Mouse (Mus musculus) MN1 (cell line): ENCODE data around the gene Atp6v0d1.
"Not testable (repeated sequence)": the region's sequence is repeated elsewhere in the genome, so short reads cannot be mapped to it uniquely, and the experiment has no call there.

Source experiments
- DNase-seq: peaks from one replicate; pipeline ENCODE4 v3.0.0-alpha.2; 2016; ENCODE audit warnings: low spot score

Atp6v0d1 gene

GRCm38 (mm10) chr8:105574741-105575140, 8.9 kb upstream of the Atp6v0d1 start:
- no peak for DNase-seq

- DNase-seq, result peak; percentile 75
Observed at GRCm38 (mm10) chr8:105573427-105573826, 7.6 kb upstream of the Atp6v0d1 start.

GRCm38 (mm10) chr8:105571810-105572209, 6.0 kb upstream of the Atp6v0d1 start:
- DNase-seq, result no peak

- DNase-seq, result peak; percentile 48
Observed at GRCm38 (mm10) chr8:105566703-105567595, 1.1 kb upstream of the Atp6v0d1 start.

- peak; percentile 58 for DNase-seq
Observed at GRCm38 (mm10) chr8:105565401-105565881, 406 bp downstream of the Atp6v0d1 start.

GRCm38 (mm10) chr8:105564573-105565229, 1.1 kb downstream of the Atp6v0d1 start:
- DNase-seq, result not testable (repeated sequence)

GRCm38 (mm10) chr8:105563871-105564270, 2.0 kb downstream of the Atp6v0d1 start:
- DNase-seq, result no peak

- no peak for DNase-seq
Observed at GRCm38 (mm10) chr8:105562863-105563262, 3.0 kb downstream of the Atp6v0d1 start.

- no peak for DNase-seq
Observed at GRCm38 (mm10) chr8:105555230-105555629, 10.6 kb downstream of the Atp6v0d1 start.

- DNase-seq, result peak; percentile 84
Observed at GRCm38 (mm10) chr8:105554087-105554486, 11.8 kb downstream of the Atp6v0d1 start.

GRCm38 (mm10) chr8:105552824-105553223, 13.0 kb downstream of the Atp6v0d1 start:
- DNase-seq, result no peak

GRCm38 (mm10) chr8:105552032-105552431, 13.8 kb downstream of the Atp6v0d1 start:
- no peak for DNase-seq

GRCm38 (mm10) chr8:105550083-105550482, 15.8 kb downstream of the Atp6v0d1 start:
- no peak for DNase-seq

- no peak for DNase-seq
Observed at GRCm38 (mm10) chr8:105549506-105549905, 16.3 kb downstream of the Atp6v0d1 start.

- no peak for DNase-seq
Observed at GRCm38 (mm10) chr8:105546384-105547350, 19.2 kb downstream of the Atp6v0d1 start.

- DNase-seq, result no peak
Observed at GRCm38 (mm10) chr8:105545249-105545648, 20.6 kb downstream of the Atp6v0d1 start.

- DNase-seq, result no peak
Observed at GRCm38 (mm10) chr8:105544544-105545205, 21.2 kb downstream of the Atp6v0d1 start.

- no peak for DNase-seq
Observed at GRCm38 (mm10) chr8:105543703-105544102, 22.1 kb downstream of the Atp6v0d1 start.

- DNase-seq, result no peak
Observed at GRCm38 (mm10) chr8:105542808-105543207, 23.0 kb downstream of the Atp6v0d1 start.

GRCm38 (mm10) chr8:105542032-105542656, 23.7 kb downstream of the Atp6v0d1 start:
- DNase-seq, result no peak

GRCm38 (mm10) chr8:105538940-105539339, 26.9 kb downstream of the Atp6v0d1 start:
- no peak for DNase-seq
